Mouse (Mus musculus) midbrain, embryonic 10.5 days (tissue): ENCODE data around the gene Gna15. TPM values are rescaled to one million over a fixed set of nuclear protein-coding genes. Genes with fewer than 3 reads are reported as not detected.

Source experiments
- DNase-seq: peaks from one replicate; pipeline ENCODE4 v3.0.0-alpha.2; 2017; ENCODE audit warnings: low spot score
- H3K27ac ChIP-seq: fragments of 300-500 bp; sonication (generic); replicated peaks from 2 replicates; pipeline ENCODE4 v1.5.1; 2016; ENCODE audit warnings: mild to moderate bottlenecking
- H3K27me3 ChIP-seq: fragments of 300-500 bp; sonication (generic); 2 replicates; pipeline ENCODE4 v1.6.1; 2016; ENCODE audit warnings: low read depth, mild to moderate bottlenecking; ENCODE audit not compliant: poor library complexity, severe bottlenecking
- H3K36me3 ChIP-seq: fragments of 300-500 bp; sonication (generic); 2 replicates; pipeline ENCODE4 v1.6.1; 2016; ENCODE audit warnings: mild to moderate bottlenecking, moderate library complexity
- H3K4me1 ChIP-seq: fragments of 300-500 bp; sonication (generic); 2 replicates; pipeline ENCODE4 v1.6.1; 2016
- H3K4me3 ChIP-seq: fragments of 300-500 bp; sonication (generic); 2 replicates; pipeline ENCODE4 v1.5.1; 2016; ENCODE audit warnings: mild to moderate bottlenecking, moderate library complexity
- H3K9me3 ChIP-seq: fragments of 300-500 bp; sonication (generic); replicated peaks from 2 replicates; pipeline ENCODE4 v1.6.1; 2016; ENCODE audit warnings: mild to moderate bottlenecking
- WGBS: fragments of 180-500 bp; shearing (Covaris S2); methylation state at CpG from one replicate; pipeline ENCODE4 v1.1.7; 2016; 5-methylcytosine and 5-hydroxymethylcytosine counted together
- polyA plus RNA-seq: library from polyadenylated mRNA; unstranded; fragments of >200 nt; fragmentation: Nextera tagmentation; extraction: Ambion mirVana; gene quantifications from 2 replicates; pipeline ENCODE4 v1.2.1, GENCODE M21; 2016

Gna15 gene
- polyA plus RNA-seq, 1 experiment from 2014 or later, result 0.85 TPM

GRCm38 (mm10) chr10:81563481-81563880 is 39.5 kb upstream of the Gna15 start:
- Histone ChIP-seq H3K9me3 (no peaks in the 10 kb centered on the region), H3K27me3 (peaks cover 69% of the 10 kb centered on the region), H3K4me3 (peak overlapping the region; percentile 49), H3K36me3 (peaks cover 63% of the 10 kb centered on the region), H3K27ac (peak overlapping the region; percentile 80), H3K4me1 (peaks cover 89% of the 10 kb centered on the region)
- 55% methylated on average over 6 of the region's 6 CpGs for WGBS
- DNase-seq, result no peak

- Histone ChIP-seq H3K36me3 (peaks cover 60% of the 10 kb centered on the region), H3K9me3 (no peaks in the 10 kb centered on the region), H3K27ac (no peak overlapping the region), H3K4me3 (no peak overlapping the region), H3K4me1 (peaks cover 78% of the 10 kb centered on the region), H3K27me3 (peaks cover 59% of the 10 kb centered on the region)
- WGBS, result 86% methylated on average over 6 of the region's 6 CpGs
- no peak for DNase-seq
These were observed 38.4 kb upstream of the Gna15 start for GRCm38 (mm10) chr10:81562411-81562810.

DNA sequence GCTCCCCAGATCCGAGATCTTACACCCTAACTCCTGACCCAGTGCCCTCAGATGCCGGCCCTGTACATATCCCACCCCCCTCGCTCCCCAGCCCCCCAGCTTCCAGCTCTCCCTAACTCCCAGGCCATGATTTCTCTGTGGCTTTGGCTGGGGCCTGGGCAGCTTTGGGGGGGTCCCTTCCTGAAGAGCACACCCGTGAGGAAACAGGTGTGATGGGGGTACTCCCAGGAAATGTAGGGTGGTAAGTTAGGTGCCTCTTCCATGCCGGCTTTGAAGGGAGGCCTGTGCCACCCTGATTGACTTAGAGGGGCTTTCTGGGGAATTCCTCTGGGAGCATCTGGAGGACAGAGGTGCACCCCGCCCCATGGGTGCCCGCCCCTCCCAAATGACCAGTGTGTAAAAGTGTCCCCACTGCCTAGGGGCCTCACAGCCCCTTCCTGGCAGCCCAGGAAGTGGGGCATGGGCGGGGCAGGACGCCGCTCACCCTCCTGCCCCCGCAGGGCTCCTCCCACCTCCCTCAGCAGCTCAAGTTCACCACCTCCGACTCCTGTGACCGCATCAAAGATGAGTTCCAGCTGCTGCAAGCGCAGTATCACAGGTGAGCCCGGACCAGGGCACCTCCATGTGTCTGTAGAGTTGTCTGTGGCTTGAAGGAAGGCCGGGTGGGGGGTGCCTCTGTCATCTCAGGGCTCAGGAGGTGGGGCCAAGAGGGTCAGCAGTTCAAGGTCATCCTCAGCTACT is 36.9 kb upstream of the Gna15 start:
- Histone ChIP-seq H3K4me3 (peak overlapping the region; percentile 95), H3K27ac (peak overlapping the region; percentile 99), H3K36me3 (peaks cover 46% of the 10 kb centered on the region), H3K27me3 (peaks cover 43% of the 10 kb centered on the region), H3K9me3 (no peaks in the 10 kb centered on the region), H3K4me1 (peaks cover 65% of the 10 kb centered on the region)
- no peak for DNase-seq
- WGBS, result 33% methylated on average over 16 of the region's 16 CpGs

- WGBS, result 4% methylated on average over 36 of the region's 36 CpGs
- Histone ChIP-seq H3K27ac (peak overlapping the region; percentile 99), H3K27me3 (peaks cover 33% of the 10 kb centered on the region), H3K4me3 (peak overlapping the region; percentile 95), H3K36me3 (peaks cover 36% of the 10 kb centered on the region), H3K9me3 (no peaks in the 10 kb centered on the region), H3K4me1 (peaks cover 55% of the 10 kb centered on the region)
- peak; percentile 48 for DNase-seq
These were observed 35.9 kb upstream of the Gna15 start for GRCm38 (mm10) chr10:81559627-81560539.

DNA sequence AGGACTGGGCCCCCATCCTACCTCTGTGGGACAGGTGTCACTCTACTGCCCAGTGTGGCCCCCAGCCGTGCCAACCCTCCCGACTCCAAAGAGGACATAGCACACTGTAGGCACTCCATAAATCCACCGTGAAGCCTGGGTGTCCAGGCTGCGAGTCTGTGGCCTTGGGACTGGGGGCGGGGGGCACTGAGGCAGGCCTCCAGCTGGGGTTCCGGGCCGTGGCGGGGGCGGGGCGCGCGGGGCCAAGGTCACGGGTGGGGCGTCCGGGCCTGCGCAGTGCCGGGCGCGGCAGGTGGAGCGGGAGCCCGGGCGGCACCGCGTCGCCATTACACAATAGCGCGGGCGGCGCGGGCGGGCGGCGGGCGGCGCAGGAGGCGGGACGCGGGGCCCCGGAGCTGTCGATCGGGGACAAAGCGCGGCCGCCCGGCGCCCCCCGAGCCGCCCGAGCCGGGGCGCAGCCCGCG is 35.2 kb upstream of the Gna15 start, which contains the start of gene Aes:
Aes (plus strand) TSS at position 326 of the 464 bp plus-strand sequence.
- H3K36me3 ChIP-seq, result peaks cover 29% of the 10 kb centered on the region
- H3K9me3 ChIP-seq, result no peaks in the 10 kb centered on the region
- peaks cover 48% of the 10 kb centered on the region for H3K4me1 ChIP-seq
- 1% methylated on average over 36 of the region's 53 CpGs for WGBS
- H3K4me3 ChIP-seq, result peak within 1 kb of the TSS; percentile 95
- DNase-seq, result peak; percentile 61
- H3K27ac ChIP-seq, result peak within 1 kb of the TSS; percentile 99
- H3K27me3 ChIP-seq, result peaks cover 26% of the 10 kb centered on the region

GRCm38 (mm10) chr10:81557491-81557890 is 33.5 kb upstream of the Gna15 start:
- WGBS, result 47% methylated on average over 1 of the region's 1 CpGs
- peaks cover 31% of the 10 kb centered on the region for H3K4me1 ChIP-seq
- no peak overlapping the region for H3K4me3 ChIP-seq

DNA sequence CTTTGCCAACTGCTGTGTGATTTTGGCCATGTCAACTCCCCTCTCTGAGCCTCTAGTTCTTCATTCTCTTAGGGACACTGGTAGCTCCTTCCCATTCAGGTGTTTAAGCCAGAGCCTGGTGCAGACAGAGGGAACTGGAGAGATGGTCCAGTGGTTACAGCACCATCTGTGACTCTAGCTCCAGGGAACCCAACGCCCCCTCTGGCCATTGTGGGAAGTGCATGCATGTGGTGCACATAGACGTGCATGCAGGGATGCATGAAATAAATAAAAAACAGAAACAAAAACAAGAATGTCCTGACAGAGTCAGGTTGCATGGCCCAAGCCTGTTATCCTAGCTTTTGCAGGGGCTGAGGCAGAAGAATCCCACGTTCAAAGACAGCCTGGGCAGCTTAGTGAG is 32.3 kb upstream of the Gna15 start:
- no peak for DNase-seq
- 73% methylated on average over 3 of the region's 3 CpGs for WGBS
- 0 out of 2 replicates have a peak, but pooled peaks cover 4% of the 10 kb centered on the region for H3K9me3 ChIP-seq
- H3K4me3 ChIP-seq, result no peak overlapping the region
- H3K36me3 ChIP-seq, result peaks cover 4% of the 10 kb centered on the region
- H3K27me3 ChIP-seq, result peaks cover 5% of the 10 kb centered on the region; the same call in 1 of the 2 replicates
- peaks cover 30% of the 10 kb centered on the region for H3K4me1 ChIP-seq
- H3K27ac ChIP-seq, result no peak overlapping the region

More at GRCm38 (mm10) chr10:81557491-81557890, 33.5 kb upstream of the Gna15 start:
- no peak for DNase-seq
- Histone ChIP-seq H3K27me3 (peaks cover 9% of the 10 kb centered on the region), H3K9me3 (0 out of 2 replicates have a peak, but pooled peaks cover 4% of the 10 kb centered on the region), H3K36me3 (peaks cover 17% of the 10 kb centered on the region), H3K27ac (no peak overlapping the region)

- Histone ChIP-seq H3K9me3 (0 out of 2 replicates have a peak, but pooled peaks cover 4% of the 10 kb centered on the region), H3K27me3 (peaks cover 4% of the 10 kb centered on the region; the same call in 1 of the 2 replicates), H3K4me3 (no peak overlapping the region), H3K4me1 (peaks cover 12% of the 10 kb centered on the region), H3K36me3 (no peaks in the 10 kb centered on the region), H3K27ac (no peak overlapping the region)
- 83% methylated on average over 6 of the region's 6 CpGs for WGBS
- no peak for DNase-seq
These were observed 30.1 kb upstream of the Gna15 start for GRCm38 (mm10) chr10:81553807-81554755.

DNA sequence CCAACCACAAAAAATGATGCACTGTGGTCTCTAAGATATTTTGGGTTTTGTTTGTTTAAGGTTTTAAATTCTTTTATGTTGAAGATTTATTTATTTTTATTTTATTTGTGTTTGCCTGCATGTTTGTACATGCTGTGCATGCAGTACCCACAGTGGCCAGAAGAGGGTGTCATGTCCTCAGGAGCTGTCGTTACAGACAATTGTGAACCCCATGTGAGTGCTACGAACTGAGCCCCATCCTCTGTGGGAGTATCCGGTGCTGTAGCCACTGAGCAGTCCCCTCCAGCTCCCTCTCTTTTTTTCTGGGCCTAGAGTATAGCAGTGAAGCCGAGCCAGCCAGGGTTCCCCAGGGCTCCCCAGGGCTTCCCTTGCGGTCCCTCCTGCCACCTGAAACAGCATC is 29.2 kb upstream of the Gna15 start:
- no peaks in the 10 kb centered on the region for H3K36me3 ChIP-seq
- DNase-seq, result no peak
- no peak overlapping the region for H3K27ac ChIP-seq
- WGBS, result 83% methylated on average over 5 of the region's 5 CpGs
- 0 out of 2 replicates have a peak, but pooled peaks cover 4% of the 10 kb centered on the region for H3K9me3 ChIP-seq
- H3K27me3 ChIP-seq, result peaks cover 4% of the 10 kb centered on the region; the same call in 1 of the 2 replicates
- H3K4me3 ChIP-seq, result no peak overlapping the region
- H3K4me1 ChIP-seq, result peaks cover 7% of the 10 kb centered on the region; the same call in 1 of the 2 replicates

DNA sequence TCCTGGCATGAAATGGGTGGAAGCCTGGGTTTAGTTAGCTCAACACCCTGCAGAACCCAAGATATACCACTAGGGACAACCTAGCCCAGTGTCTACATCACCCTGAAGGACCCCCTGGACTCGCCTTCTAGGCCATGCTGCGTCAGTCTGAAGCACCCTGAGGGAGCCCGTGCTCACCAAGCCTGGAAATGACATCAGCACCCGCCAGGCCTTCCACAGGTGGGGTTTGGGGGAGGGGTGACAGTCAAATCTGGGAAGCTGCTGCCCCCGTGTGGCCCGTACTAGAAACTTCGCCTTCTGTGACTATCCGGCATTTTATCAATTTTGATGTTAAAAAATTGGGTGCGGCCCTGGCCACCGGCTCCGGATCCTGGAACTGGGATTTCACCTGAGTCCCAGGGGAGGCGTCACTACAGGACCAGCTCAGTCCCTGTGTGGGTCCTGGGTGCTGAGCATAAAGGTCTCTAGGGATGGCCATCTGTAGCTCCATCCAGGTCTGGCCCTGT is 27.6 kb upstream of the Gna15 start:
- H3K27me3 ChIP-seq, result peaks cover 4% of the 10 kb centered on the region; the same call in 1 of the 2 replicates
- peak; percentile 70 for DNase-seq
- H3K4me1 ChIP-seq, result peaks cover 7% of the 10 kb centered on the region; the same call in 1 of the 2 replicates
- no peak overlapping the region for H3K27ac ChIP-seq
- 12% methylated on average over 12 of the region's 12 CpGs for WGBS
- no peak overlapping the region for H3K4me3 ChIP-seq
- H3K9me3 ChIP-seq, result 0 out of 2 replicates have a peak, but pooled peaks cover 4% of the 10 kb centered on the region
- no peaks in the 10 kb centered on the region for H3K36me3 ChIP-seq

GRCm38 (mm10) chr10:81550257-81550656 is 26.2 kb upstream of the Gna15 start:
- 0 out of 2 replicates have a peak overlapping the region, but pooled peaks have one; percentile 14 for H3K4me3 ChIP-seq
- peaks cover 12% of the 10 kb centered on the region for H3K4me1 ChIP-seq
- H3K36me3 ChIP-seq, result no peaks in the 10 kb centered on the region
- WGBS, result 11% methylated on average over 7 of the region's 7 CpGs
- H3K27me3 ChIP-seq, result peaks cover 4% of the 10 kb centered on the region; the same call in 1 of the 2 replicates
- H3K27ac ChIP-seq, result peak overlapping the region; percentile 59
- DNase-seq, result peak; percentile 81
- 0 out of 2 replicates have a peak, but pooled peaks cover 4% of the 10 kb centered on the region for H3K9me3 ChIP-seq
